Mouse (Mus musculus) testis, postnatal 14 days (tissue): ENCODE results near the gene Dok4.

Experiments
- DNase-seq: peaks from one replicate; pipeline ENCODE4 v3.0.0; 2021; ENCODE audit warnings: low spot score

Dok4 gene

GRCm38 (mm10) chr8:94876197-94876730 is at the start of gene Dok4:
Gene Dok4, minus strand, starts transcription at chr8:94876330.
- peak; percentile 81 for DNase-seq

- no peak for DNase-seq
Measured at GRCm38 (mm10) chr8:94923405-94923804, 47.3 kb upstream of the Dok4 start, which contains the start of gene Adgrg5. Gene Adgrg5, plus strand, starts transcription at chr8:94923694.

GRCm38 (mm10) chr8:94922602-94923001 is 46.5 kb upstream of the Dok4 start:
- DNase-seq, result no peak

- DNase-seq, result no peak
Measured at GRCm38 (mm10) chr8:94922176-94922575, 46.0 kb upstream of the Dok4 start.

- no peak for DNase-seq
Measured at GRCm38 (mm10) chr8:94919256-94919655, 43.1 kb upstream of the Dok4 start.

- peak; percentile 43 for DNase-seq
Measured at GRCm38 (mm10) chr8:94917851-94918495, 41.8 kb upstream of the Dok4 start, which contains the start of gene Ccdc102a. Gene Ccdc102a, minus strand, starts transcription at chr8:94918098.

GRCm38 (mm10) chr8:94917352-94917751 is 41.2 kb upstream of the Dok4 start:
- DNase-seq, result peak; percentile 94

- no peak for DNase-seq
Measured at GRCm38 (mm10) chr8:94916960-94917324, 40.8 kb upstream of the Dok4 start.

- DNase-seq, result no peak
Measured at GRCm38 (mm10) chr8:94916311-94916959, 40.3 kb upstream of the Dok4 start.

- no peak for DNase-seq
Measured at GRCm38 (mm10) chr8:94914701-94915101, 38.6 kb upstream of the Dok4 start.

GRCm38 (mm10) chr8:94914256-94914655 is 38.1 kb upstream of the Dok4 start:
- DNase-seq, result no peak

- DNase-seq, result peak; percentile 46
Measured at GRCm38 (mm10) chr8:94913061-94913660, 37.0 kb upstream of the Dok4 start.

- peak; percentile 74 for DNase-seq
Measured at GRCm38 (mm10) chr8:94908847-94909246, 32.7 kb upstream of the Dok4 start.

- DNase-seq, result no peak
Measured at GRCm38 (mm10) chr8:94907591-94908300, 31.6 kb upstream of the Dok4 start.

GRCm38 (mm10) chr8:94904450-94905175 is 28.5 kb upstream of the Dok4 start:
- peak; percentile 64 for DNase-seq

GRCm38 (mm10) chr8:94903709-94904108 is 27.6 kb upstream of the Dok4 start:
- DNase-seq, result no peak

- no peak for DNase-seq
Measured at GRCm38 (mm10) chr8:94901031-94901430, 24.9 kb upstream of the Dok4 start.

GRCm38 (mm10) chr8:94900617-94901016 is 24.5 kb upstream of the Dok4 start:
- no peak for DNase-seq

GRCm38 (mm10) chr8:94899262-94899661 is 23.1 kb upstream of the Dok4 start:
- no peak for DNase-seq

GRCm38 (mm10) chr8:94892917-94893316 is 16.8 kb upstream of the Dok4 start:
- no peak for DNase-seq

- DNase-seq, result no peak
Measured at GRCm38 (mm10) chr8:94888383-94889036, 12.4 kb upstream of the Dok4 start.
